Mouse (Mus musculus): ENCODE measurements around the gene Mrpl39.
A peak's percentile ranks its signal among the peaks of the same experiment; 100 is the strongest.

Mrpl39 gene

DNA sequence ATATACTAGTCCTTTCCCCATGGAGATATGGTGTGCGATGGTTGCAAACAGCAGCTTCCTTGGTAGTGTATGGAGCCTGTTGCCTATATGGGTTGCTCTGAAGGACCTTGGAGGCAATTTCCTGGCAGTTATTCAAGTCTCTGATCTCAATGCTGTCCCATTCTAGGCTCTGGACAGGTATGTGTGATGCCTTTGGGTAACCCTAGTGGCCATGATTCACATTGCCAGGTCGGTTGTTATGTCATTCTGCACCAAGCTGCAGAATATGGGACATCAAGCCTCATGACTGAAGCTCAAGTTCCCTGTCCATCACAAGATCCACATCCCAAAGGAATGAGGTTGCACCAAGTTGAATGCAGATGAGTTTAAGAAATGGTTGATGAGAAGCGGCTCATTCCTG, 1.8 kb upstream of the Mrpl39 start:
- DNase-seq = no peak

DNA sequence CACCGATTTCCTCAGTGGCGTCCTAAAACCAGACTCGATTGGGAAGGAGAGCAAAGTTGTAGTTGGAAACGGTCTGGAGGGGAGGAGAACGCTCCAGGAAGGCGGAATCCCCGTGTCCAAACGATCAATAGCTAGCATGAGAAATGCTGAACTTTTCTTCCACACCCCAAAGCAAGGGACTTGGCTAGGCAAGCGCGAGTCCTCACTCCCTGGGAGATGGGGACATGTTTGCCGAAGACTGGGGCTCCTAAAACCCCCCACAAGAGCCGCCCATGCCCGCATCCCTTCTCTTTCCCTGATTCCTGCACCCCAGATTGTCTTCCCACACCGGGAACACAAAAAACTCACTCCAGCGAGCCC, 756 bp downstream of the Mrpl39 start:
- no peak for DNase-seq

DNA sequence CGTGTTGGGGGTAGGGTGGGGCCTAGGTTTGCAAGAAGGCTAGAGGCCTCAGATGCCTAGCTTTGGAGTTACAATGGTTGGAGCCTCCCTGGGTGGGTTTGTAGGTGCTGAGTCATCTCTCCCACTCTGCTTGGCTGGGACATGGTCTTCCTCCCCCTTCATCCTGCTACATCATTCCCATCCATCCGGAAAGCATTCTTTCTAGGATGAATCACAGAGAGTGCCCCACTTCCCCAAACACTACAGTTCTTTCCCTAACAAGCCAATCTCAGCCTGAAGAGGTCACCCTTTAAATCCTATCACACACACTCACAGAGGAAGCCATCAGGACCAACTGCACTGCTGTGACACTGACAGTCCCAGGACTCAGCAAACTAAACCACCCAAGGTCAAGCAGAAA, 14.9 kb downstream of the Mrpl39 start:
- DNase-seq = no peak

DNA sequence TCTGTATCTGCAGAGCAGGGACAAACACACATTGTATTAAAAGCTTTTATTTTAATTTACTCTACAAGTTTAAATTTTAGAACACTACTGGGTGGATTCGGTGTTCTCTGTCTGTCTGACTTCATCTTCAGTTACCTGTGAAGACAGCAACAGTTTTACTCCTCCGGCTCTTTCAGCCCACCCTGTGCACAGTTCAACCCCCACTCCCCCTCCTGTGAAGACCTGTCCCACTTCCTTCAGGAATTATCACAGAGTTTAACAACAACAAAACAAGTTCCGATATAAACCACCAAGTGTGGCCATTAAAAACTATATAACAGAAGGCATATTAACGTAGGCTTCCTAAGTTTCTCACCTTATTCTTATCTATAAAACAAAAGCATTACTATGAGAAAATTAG, 17.3 kb downstream of the Mrpl39 start:
- DNase-seq = no peak

DNA sequence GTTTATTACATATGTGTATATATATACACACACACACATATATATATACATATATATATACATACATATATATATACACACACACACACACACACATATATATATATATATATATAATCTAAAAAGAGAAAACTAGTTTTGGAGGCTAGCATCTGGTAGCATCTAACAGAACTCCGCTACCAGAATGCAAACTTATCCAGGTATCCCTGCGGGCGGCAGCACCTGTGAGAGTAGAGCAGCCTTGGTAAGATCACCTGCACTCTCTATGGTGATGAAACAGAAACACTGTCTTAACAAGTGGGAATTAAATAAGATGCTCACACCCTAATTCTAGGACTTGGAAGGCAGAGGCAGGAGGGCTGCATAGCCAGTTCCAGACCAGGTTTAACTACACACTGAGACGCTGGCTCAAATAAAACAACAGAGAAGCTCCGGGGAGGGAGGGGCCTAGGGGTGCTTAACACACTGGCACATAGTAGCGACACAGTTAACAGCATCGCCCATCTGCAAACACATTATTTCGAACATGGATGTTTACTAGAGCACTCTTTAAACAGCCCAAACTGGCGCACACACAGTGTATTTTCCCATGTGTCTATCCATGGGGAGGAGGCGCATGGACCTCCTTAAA, 17.8 kb downstream of the Mrpl39 start:
- no peak for DNase-seq

DNA sequence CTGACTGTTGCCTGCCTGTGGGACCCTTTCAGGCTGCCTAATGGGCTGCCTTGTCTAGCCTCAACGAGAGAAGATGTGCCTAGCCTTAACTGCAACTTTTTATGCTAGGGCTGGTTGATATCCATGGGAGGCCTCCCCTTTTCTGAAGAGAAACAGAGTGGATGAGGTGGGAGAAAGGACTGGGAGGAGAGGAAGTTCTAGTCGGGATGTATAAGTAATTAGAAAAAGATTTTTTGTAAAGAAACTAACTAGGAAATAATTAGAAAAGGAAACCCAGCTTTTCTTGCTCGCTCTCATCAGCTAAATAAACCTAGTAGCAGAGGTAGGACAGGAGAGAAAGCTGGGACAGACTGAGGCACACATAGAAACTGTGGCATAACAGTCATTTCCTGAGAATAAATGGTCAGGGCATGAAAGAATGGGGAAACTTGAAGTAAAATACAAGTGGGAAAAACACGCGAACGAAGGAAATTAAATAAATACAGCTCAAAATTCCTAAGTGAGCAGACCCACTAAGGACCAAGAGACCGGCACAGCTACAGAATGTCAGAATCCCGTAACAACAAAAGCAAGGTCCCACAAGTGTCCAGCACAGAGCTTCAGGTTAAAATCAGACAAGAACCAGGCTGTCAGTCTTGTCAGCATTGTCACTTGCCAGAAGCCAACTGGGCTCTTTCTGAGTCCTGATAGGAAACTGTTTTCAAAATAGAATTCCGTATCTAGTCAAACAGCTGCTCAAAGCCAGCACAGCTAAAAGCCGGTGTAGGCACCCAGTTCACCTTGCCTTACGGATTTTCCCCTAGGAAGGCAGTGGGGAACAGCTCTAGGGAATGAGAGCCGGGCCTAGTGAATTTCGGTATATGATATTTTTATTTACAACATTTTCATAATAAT, 18.6 kb downstream of the Mrpl39 start:
- no peak for DNase-seq

DNA sequence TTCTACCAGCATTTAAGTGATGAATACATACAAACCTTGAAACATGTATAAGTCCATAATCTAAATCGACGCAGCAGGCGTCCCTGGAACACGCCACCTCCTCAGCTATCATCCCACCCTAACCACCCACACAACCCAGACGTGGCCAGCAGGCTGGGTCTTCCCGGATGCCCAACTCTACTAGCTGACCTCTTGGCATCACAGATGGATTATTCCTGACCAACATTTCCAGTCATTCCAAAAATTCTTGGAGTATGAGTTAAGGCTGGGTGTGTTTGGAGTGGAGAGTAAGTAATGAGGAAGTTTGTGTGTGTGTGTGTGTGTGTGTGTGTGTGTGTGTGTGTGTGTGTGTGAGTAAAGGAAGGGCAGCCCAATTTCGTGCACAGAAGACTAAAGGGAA, 19.3 kb downstream of the Mrpl39 start:
- DNase-seq = no peak

DNA sequence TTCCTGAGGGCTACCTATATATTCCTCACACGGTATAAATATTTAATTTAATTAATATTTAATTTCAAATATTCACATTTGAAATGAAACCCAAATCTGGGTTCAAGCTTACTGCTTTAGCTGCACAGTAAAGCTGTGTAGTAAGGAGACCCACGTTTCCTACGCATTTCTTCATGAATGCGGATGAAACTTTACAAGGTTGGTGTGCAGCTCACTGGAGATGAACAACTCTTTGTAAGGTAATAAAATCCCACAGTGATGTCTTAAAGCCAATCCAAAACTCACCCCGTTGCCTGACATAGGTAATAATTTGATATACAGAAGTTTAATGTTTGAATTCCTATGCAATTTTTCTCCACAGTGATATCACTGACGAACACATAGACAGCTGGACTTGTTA, 20.6 kb downstream of the Mrpl39 start:
- no peak for DNase-seq

DNA sequence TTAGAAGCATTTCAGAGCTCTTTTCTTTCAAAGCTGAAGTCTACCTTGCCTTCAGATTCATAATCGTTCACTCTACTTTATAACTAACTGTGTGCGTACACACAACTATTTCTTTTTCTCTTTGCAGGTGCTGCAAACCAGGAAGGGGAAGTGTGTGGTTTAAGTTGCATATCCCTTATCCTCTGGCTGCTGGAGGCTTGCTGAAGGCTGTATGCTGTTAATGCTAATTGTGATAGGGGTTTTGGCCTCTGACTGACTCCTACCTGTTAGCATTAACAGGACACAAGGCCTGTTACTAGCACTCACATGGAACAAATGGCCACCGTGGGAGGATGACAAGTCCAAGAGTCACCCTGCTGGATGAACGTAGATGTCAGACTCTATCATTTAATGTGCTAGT, 21.6 kb downstream of the Mrpl39 start:
- peak; percentile 14 for DNase-seq

DNA sequence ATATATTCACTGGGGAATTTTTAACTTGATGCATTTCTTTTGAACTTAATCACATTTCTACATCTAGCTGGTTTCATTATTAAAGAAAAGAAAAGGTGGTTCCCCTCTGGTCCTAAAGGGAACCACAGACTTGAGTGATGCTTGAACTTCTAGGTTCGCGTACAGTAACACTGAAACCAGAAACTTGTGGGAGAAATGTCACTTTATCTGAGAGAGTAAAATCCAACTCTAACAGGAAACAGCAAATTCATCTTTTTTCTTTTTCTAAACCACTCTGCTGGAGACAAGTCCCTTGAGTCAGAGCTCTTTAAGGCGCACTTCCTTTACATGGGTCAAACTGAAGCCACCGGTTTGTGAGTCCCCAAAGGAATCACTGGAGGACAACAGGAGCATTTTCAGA, 22.4 kb downstream of the Mrpl39 start:
- DNase-seq = peak; percentile 13

DNA sequence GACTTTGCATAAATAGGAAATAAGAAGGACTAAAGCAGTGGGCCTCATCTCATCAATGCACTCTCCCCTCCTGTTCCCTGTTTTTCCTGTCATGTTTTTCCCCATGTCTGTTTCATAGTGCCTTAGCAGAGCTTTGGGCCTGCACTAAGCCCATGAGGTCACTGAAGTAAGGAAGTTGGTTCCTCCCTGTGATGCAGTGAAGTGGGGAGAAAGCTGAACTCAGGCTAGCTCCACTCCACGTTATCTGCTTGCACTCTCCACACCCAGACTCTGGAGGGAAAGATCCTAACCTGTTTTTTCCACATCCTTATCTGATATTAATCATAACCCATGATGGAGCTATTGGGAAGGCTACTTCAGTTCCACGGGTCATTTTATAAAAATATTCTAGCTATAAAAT, 26.9 kb downstream of the Mrpl39 start:
- DNase-seq = no peak

DNA sequence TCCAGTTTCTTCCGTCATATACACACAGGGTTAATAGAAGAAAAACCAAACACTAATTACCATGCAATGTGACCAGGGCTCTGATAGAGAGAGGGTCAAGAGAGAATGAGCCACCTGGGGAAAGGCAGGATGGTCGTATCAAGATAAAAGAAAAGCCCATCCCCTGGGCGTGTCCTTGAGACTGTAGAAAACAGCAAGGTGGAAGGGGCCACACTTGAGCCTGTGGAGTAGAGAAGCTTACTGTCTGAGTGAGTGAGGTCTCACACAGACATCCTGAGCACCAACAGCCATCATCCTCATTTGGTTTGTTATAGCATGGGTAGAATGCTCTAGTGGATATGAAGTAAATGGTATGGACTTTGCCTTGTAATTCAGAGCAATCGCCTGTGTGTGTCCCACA, 27.7 kb downstream of the Mrpl39 start:
- no peak for DNase-seq

DNA sequence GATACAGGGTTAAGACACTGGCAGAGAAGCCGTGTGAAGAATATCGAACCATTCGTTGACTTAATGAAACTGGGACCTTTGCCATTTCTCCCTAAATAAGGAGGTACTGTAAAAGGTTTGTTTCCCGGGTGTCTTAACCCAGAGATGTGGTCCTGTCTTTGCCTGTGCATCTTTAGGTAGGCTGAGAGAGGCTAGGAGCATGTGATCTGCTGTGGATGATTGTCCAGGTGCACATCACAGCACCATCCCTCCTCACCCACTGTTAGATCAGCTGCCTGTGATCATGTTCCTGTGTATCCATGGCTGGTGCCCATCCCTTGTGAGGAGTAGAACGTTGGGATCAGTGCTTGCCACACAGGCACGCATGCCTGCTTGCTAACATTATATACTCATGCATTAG, 29.0 kb downstream of the Mrpl39 start:
- no peak for DNase-seq

DNA sequence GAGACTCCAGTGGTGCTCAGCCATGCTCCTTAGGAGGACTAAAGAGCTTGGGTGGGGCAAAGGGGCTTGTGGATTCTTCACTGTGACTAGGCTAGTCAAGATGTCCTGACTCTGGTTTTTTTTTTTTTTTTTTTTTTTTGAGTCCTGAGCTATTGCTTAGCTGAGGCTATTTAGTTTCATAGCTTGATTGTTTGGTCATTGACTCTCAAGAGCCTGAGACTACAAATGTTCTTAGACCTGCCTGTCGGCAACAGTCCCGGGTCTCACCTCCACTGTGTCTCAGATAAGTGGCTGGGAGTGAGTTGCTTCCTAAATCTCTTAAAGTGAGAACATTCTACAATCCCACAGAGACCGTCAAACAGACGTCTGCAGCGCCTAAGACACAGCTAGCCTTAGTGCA, 30.0 kb downstream of the Mrpl39 start:
- DNase-seq = no peak

DNA sequence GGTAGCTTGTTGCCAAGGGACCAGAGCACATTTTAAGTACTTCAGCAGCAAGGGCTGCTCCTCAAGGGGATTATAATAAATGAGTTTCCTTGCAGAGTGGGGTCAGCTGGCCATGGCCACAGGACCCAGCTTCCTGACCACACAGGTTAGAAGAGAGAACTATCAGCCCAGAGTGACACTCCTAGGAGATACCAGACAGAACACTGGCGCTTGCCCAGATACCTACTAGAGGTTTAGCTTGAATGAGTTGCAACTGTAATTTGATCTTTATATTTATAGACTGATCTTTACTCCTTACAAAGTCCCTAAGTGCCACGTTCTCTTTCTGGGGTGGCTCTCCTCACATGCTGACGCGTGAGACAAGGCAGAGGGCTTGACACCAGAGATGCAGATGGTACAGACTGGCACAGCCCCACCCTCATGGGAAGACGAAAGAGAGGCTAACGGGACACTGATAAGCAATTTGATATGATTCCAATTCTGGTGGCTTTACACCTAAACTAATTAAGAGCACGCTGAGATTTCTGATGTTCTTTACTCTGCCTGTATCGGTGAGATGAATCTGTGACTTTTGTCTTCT, 30.8 kb downstream of the Mrpl39 start:
- DNase-seq = no peak

DNA sequence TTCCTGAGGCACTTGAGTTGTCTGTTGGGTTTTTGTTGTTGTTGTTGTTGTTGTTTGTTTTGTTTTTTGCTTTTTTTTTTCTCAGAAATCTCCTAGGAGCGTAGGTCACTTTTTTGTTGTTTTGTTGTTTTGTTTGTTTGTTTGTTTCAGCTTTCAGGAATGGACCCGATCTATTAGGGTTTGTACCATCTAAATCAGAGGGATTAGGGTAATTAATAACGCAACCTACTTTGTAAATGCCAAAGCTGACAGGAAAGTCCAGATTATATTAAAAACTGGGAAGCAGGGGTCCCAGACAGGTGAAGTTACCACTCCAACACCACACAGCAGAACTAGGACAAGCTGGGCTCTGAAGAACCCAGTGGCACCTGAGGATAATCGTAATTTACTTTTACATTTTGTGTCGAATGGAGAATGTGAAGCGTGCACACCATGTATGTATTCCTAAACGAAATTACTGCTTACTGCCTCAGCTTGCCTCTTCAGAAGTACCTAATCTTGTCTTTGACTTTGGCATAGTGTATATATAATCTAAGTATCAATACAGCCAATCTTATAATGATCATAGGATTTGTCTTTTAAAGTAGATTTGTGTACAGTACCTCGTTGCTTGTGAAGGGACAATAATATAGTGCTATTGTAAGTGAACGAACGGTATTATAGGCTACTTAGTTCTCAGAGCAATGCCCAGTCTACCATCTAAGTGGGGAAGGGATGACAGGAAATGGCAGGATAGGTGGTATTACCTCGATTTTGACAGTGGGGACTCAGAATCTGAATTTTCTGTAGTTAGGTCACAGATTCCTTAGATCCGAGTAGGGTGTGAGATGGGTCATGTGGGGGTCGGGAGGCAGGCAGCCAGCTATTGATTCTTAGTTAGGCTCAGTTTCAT, 31.5 kb downstream of the Mrpl39 start:
- no peak for DNase-seq

DNA sequence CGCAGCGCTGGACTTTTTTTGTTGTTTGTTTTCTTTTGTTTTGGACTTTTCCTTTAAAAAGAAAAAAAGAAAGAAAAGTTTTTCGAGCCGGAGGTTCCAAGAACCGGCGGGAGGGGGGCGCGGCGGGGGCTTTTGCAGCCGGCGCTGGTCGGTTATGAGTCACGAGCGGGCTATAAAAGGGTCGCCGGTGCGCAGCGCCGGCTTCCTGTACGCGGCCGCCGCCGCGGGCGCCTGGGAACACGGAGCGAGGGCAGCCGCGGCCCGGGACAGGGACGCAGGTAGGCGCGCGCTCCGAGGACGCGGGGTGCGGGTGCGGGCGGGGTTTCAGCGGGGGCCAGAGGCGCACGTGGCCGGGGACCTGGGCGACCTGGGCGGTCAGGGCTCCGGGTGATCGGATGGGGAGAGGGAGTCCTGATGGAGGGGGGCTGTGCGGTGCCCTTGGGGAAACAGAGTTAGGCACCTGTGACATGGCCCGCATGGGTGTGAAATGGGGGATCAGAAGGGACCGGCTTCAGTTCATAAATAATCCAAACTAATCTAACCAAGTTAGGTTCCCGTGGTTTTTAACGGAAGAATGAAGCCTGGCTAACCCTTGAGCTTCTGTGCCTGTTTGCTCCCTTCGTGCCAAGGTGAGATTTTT, 32.3 kb downstream of the Mrpl39 start:
- peak; percentile 78 for DNase-seq

DNA sequence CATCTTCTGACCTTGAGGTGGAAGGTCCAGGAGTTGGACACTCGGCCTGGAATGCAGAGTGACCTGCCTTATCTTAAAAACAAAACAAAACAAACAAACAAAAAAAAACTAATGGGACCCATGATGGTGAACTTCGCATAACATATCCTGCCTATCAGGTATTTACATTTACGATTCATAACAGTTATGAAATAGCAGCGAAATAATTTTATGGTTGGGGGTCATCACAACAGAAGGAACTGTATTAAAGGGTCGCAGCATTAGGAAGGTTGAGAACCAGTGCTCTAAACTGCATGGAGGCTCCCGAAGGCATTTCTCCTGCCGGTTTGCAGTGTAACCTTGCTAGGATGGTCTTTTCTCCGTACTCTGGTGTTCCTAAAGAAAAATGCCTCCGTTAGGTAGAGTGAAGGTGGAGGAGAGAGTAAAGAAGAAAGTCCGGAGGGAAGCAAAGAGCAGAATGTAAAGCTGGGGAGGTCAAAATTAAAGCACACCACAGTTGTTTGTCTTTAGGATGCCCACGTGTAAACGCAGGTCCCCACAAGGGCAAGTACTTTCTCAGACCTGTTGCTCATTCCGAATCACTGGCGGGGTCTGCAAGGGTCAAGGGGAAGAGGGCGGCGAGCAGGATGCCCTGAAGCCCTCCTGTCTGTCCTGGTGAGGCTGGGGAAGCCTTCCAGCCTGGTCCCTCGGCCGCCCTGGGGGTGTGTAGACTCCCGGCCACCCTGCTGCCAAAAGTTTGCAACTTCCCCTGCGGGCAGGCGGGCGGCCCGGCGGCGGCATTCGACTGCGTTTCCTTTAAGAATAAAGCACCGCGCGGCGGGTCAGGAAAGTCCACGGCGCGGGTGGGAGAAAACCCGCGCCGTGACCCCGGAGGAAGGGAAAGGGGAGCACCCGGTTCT, 33.1 kb downstream of the Mrpl39 start:
- peak; percentile 61 for DNase-seq

DNA sequence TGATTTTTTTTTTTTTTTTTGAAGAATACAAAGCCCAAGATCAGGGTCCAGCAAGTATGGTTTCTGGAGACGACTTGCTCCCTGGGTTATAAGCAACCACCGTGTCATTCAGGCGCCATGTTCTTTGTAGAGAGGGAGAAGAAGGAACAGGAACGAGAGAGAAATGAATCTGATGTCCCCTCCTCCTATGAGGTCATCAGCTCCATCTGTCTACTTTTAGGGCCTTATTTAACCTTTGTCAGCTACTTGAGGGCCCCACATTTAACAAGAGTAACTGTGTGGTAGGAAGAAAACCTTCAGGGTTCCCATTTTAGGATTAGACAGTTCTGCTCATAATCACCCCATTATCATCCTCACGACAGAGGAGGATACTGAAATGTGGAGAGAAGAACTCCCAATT, 34.5 kb downstream of the Mrpl39 start:
- DNase-seq = no peak

DNA sequence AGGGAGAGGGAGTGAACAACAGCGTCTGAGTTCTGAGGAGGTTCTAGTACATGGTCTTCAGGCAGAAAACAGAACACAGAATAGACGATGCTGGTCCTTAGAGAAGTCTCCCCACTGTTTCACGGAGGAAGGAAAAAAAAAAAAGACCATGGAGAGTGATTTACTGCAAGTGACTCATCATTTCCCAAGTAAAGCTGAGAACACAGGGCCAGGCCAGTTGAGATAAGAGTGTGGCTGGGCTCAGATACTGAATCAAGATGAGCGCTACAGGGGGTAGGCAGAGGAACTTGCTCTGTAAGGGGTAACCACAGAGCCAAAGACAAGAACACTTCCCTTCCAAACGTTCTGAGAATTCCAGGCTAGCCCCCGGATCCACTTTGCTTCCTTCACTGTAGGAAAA, 36.8 kb downstream of the Mrpl39 start:
- DNase-seq = no peak

DNA sequence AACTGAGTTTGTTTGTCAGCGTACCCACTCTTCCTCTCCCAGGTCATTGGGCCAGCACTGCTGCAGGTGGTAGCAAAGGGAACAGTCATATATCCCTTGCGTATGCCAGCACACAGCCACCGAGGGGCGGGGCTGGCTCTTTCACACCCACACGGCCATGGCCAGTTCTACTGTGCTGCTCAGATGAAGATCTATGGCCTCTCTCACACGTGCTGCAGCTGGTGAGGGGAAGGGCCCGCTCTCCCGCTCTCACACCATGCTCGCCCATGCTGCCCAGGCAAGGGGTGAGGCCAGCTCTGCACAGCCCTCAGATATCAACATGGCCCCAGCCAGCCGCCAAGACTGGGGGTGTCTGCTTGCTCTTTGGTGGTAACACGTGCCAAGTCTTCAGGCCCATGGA, 39.4 kb downstream of the Mrpl39 start:
- DNase-seq = no peak

DNA sequence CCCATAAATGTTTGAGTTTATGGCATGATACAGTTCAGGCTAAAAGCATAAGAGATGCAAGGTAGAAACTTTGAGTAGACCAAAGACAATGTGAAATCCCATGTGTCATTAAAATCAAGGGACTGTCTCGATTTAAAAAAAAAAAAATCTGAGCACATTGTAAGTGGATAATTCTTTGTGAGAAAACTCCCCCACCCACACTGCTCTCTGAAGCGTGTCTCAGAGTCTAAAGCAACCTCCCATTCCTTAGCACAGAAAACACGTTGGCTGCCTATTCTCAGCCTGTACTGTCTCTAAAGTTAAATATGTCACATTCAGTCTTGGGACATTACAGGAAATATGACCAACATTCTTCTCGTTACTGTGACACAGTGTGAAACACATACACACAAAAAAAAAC, 53.6 kb downstream of the Mrpl39 start:
- DNase-seq = no peak

Data from thymus, postnatal 14 days (tissue).